ENCODE assay signal across 17 mouse cellular contexts in genomic region chr7:64290431-64290830, GRCm38 (mm10).
"Had no signal": no experiment of that assay in that cellular context is flagged by ENCODE, and none has a peak within 500 bp of the region (broad histone marks: within the 10 kb centered on the region; RNA-seq: fewer than 3 reads in every experiment).

No protein-coding gene starts in this region.

- H3K27me3 ChIP-seq: midbrain, embryonic 12.5 days; neural tube, embryonic 13.5 days; neural tube, embryonic 15.5 days had no signal

- H3K36me3 ChIP-seq: neural tube, embryonic 15.5 days had no signal

- H3K4me3 ChIP-seq: midbrain, embryonic 10.5 days; midbrain, embryonic 12.5 days; myocyte; neural tube, embryonic 13.5 days; neural tube, embryonic 15.5 days had no signal

- H3K27ac ChIP-seq: midbrain, embryonic 10.5 days; midbrain, embryonic 12.5 days; neural tube, embryonic 13.5 days; neural tube, embryonic 15.5 days had no signal

- DNase-seq: lung, embryonic 14.5 days; lung, postnatal 10 days; lung, postnatal 4 days; midbrain, embryonic 14.5 days; retina, postnatal 1 day; right cerebral cortex, adult 18-20 months; right cerebral cortex, postnatal 25 days; right cerebral cortex, postnatal 4 days; spleen, adult 18-20 months; thymus, adult 18-20 months; thymus, postnatal 14 days; thymus, postnatal 36 days had no signal

- H3K9ac ChIP-seq: lung, embryonic 14.5 days; midbrain, embryonic 12.5 days; neural tube, embryonic 13.5 days; neural tube, embryonic 15.5 days had no signal
